Mouse (Mus musculus) MEL (cell line): Measurements from ENCODE around the gene Apba2.

ENCODE experiments used
- CTCF ChIP-seq, 3 experiments: IDR thresholded peaks in 2 of 3; conservative IDR thresholded peaks in 1 of 3; 2 replicates each; pipeline ENCODE4 v1.5.1; 2011 to 2012; ENCODE audit warnings: low read length in 3 of 3, low read depth in 2 of 3, mild to moderate bottlenecking in 2 of 3, improper control_type of control experiment in 1 of 3, inconsistent platforms in 1 of 3, mixed read lengths in 1 of 3, moderate library complexity in 1 of 3; ENCODE audit not compliant: control insufficient read depth in 1 of 3, insufficient read depth in 1 of 3, poor library complexity in 1 of 3, severe bottlenecking in 1 of 3
- EP300 ChIP-seq, 2 experiments: IDR thresholded peaks; 2 replicates each; pipeline ENCODE4 v1.6.1; 2011; ENCODE audit warnings: improper control_type of control experiment in 2 of 2, low read length in 2 of 2, low read depth in 1 of 2, mild to moderate bottlenecking in 1 of 2
- HCFC1 ChIP-seq: IDR thresholded peaks from 2 replicates; pipeline ENCODE4 v1.6.1; 2012; ENCODE audit warnings: low read depth, mild to moderate bottlenecking, inconsistent platforms, low read length, improper control_type of control experiment, moderate library complexity
- NRF1 ChIP-seq: IDR thresholded peaks from 2 replicates; pipeline ENCODE4 v1.6.1; 2014; ENCODE audit warnings: low read depth, mild to moderate bottlenecking, inconsistent platforms, low read length, improper control_type of control experiment, moderate library complexity; ENCODE audit not compliant: poor library complexity, insufficient read depth, severe bottlenecking
- POLR2A ChIP-seq, 2 experiments: IDR thresholded peaks; 2 replicates each; pipeline ENCODE4 v1.6.1; 2011 to 2012; ENCODE audit warnings: low read length in 2 of 2, mild to moderate bottlenecking in 2 of 2, control low read depth in 1 of 2, improper control_type of control experiment in 1 of 2, low read depth in 1 of 2, moderate library complexity in 1 of 2; ENCODE audit not compliant: control insufficient read depth in 1 of 2, insufficient read depth in 1 of 2, poor library complexity in 1 of 2
- TCF12 ChIP-seq: IDR thresholded peaks from 2 replicates; pipeline ENCODE4 v1.6.1; 2014; ENCODE audit warnings: low read depth, mild to moderate bottlenecking, inconsistent platforms, low read length, improper control_type of control experiment, moderate library complexity
- USF2 ChIP-seq, 2 experiments: IDR thresholded peaks; 2 replicates each; pipeline ENCODE4 v1.6.1; 2011 to 2012; ENCODE audit warnings: improper control_type of control experiment in 2 of 2, low read length in 2 of 2, borderline replicate concordance in 1 of 2, inconsistent platforms in 1 of 2, low read depth in 1 of 2, mild to moderate bottlenecking in 1 of 2; ENCODE audit not compliant: insufficient read depth in 1 of 2
- ZMIZ1 ChIP-seq: IDR thresholded peaks from 2 replicates; pipeline ENCODE4 v1.6.1; 2012; ENCODE audit warnings: low read depth, mild to moderate bottlenecking, inconsistent platforms, low read length, improper control_type of control experiment, moderate library complexity

GRCm38 (mm10) chr7:64497438-64497837 lies 4.1 kb upstream of the Apba2 start:
- TF ChIP-seq EP300 (IDR thresholded peaks at IDR 0.05; ENCODE audit: low read depth in 1 of 2, low read length in 2 of 2) (no peak), CTCF (IDR thresholded peaks at IDR 0.05 in 2 of 3, conservative IDR thresholded peaks at IDR 0.05 in 1 of 3; ENCODE audit: control insufficient read depth in 1 of 3, insufficient read depth in 1 of 3, low read depth in 2 of 3, low read length in 3 of 3, poor library complexity in 1 of 3, severe bottlenecking in 1 of 3) (peak; percentile 37 to 68 (median 40)), NRF1 (no peak), USF2 (IDR thresholded peaks at IDR 0.05; ENCODE audit: borderline replicate concordance in 1 of 2, insufficient read depth in 1 of 2, low read depth in 1 of 2, low read length in 2 of 2) (no peak), POLR2A (IDR thresholded peaks at IDR 0.05; ENCODE audit: control insufficient read depth in 1 of 2, insufficient read depth in 1 of 2, low read depth in 1 of 2, low read length in 2 of 2, poor library complexity in 1 of 2) (no peak), TCF12 (no peak), HCFC1 (no peak), ZMIZ1 (no peak)
